Mouse (Mus musculus) kidney, embryonic 15.5 days (tissue): Measurements from ENCODE around the gene Jazf1. TPM values are rescaled to one million over a fixed set of nuclear protein-coding genes. Genes with fewer than 3 reads are reported as not detected.

ENCODE experiments used
- ATAC-seq: fragments of 200-750 bp; cut with Nextera tagmentation; replicated peaks from 2 replicates; pipeline ENCODE4 v1.8.0; 2017; ENCODE audit warnings: moderate TSS enrichment; ENCODE audit not compliant: low FRiP score
- H3K27ac ChIP-seq: fragments of 300-500 bp; sonication (generic); 2 replicates; pipeline ENCODE4 v1.5.1; 2015; ENCODE audit warnings: mild to moderate bottlenecking, inconsistent platforms
- H3K27me3 ChIP-seq: fragments of 300-500 bp; sonication (generic); 2 replicates; pipeline ENCODE4 v1.6.1; 2015; ENCODE audit warnings: inconsistent platforms
- H3K36me3 ChIP-seq: fragments of 300-500 bp; sonication (generic); 2 replicates; pipeline ENCODE4 v1.6.1; 2015; ENCODE audit warnings: inconsistent platforms
- H3K4me1 ChIP-seq: fragments of 300-500 bp; sonication (generic); 2 replicates; pipeline ENCODE4 v1.6.1; 2015; ENCODE audit warnings: inconsistent platforms
- H3K4me2 ChIP-seq: fragments of 300-500 bp; sonication (generic); 2 replicates; pipeline ENCODE4 v1.6.1; 2015; ENCODE audit warnings: moderate library complexity, mild to moderate bottlenecking, inconsistent platforms
- H3K4me3 ChIP-seq: fragments of 300-500 bp; sonication (generic); replicated peaks from 2 replicates; pipeline ENCODE4 v1.5.1; 2015; ENCODE audit warnings: mild to moderate bottlenecking, inconsistent platforms
- H3K9ac ChIP-seq: fragments of 300-500 bp; sonication (generic); 2 replicates; pipeline ENCODE4 v1.6.1; 2015; ENCODE audit warnings: mild to moderate bottlenecking, inconsistent platforms
- H3K9me3 ChIP-seq: fragments of 300-500 bp; sonication (generic); replicated peaks from 2 replicates; pipeline ENCODE4 v1.6.1; 2016; ENCODE audit warnings: inconsistent platforms
- WGBS: fragments of 180-500 bp; shearing (Covaris S2); methylation state at CpG from one replicate; pipeline ENCODE4 v1.1.7; 2015; ENCODE audit warnings: mixed read lengths; 5-methylcytosine and 5-hydroxymethylcytosine counted together
- polyA plus RNA-seq: library from polyadenylated mRNA; unstranded; fragments of >200 nt; fragmentation: Nextera tagmentation; extraction: Ambion mirVana; gene quantifications from 2 replicates; pipeline ENCODE4 v1.2.1, GENCODE M21; 2015

The Jazf1 gene
- polyA plus RNA-seq, 1 experiment from 2014 or later: 3.9 TPM

GRCm38 (mm10) chr6:52797252-52797800 is 271.1 kb downstream of the Jazf1 start:
- Histone ChIP-seq H3K4me1 (peaks cover 54% of the 10 kb centered on the region), H3K9ac (no peak overlapping the region), H3K27ac (peak overlapping the region; percentile 43), H3K4me3 (no peak overlapping the region), H3K4me2 (no peak overlapping the region), H3K27me3 (no peaks in the 10 kb centered on the region), H3K9me3 (no peaks in the 10 kb centered on the region), H3K36me3 (no peaks in the 10 kb centered on the region)
- WGBS: 34% methylated on average over 6 of the region's 6 CpGs
- no peak for ATAC-seq

GRCm38 (mm10) chr6:52796691-52797090 is 271.7 kb downstream of the Jazf1 start:
- Histone ChIP-seq H3K27ac (peak overlapping the region; percentile 75; the same call in 1 of the 2 replicates), H3K4me2 (no peak overlapping the region), H3K36me3 (no peaks in the 10 kb centered on the region), H3K4me1 (peaks cover 50% of the 10 kb centered on the region), H3K9ac (no peak overlapping the region), H3K9me3 (no peaks in the 10 kb centered on the region), H3K27me3 (no peaks in the 10 kb centered on the region), H3K4me3 (no peak overlapping the region)
- 60% methylated on average over 1 of the region's 1 CpGs for WGBS
- peak; percentile 53; the same call in 1 of the 2 replicates for ATAC-seq

GRCm38 (mm10) chr6:52796035-52796598 is 272.3 kb downstream of the Jazf1 start:
- no peak overlapping the region for H3K4me3 ChIP-seq
- no peaks in the 10 kb centered on the region for H3K27me3 ChIP-seq
- H3K4me2 ChIP-seq: no peak overlapping the region
- H3K9me3 ChIP-seq: no peaks in the 10 kb centered on the region
- 0 out of 2 replicates have a peak, but pooled peaks have one; percentile 44 for ATAC-seq
- H3K4me1 ChIP-seq: peaks cover 46% of the 10 kb centered on the region
- 42% methylated on average over 9 of the region's 9 CpGs for WGBS
- H3K9ac ChIP-seq: no peak overlapping the region
- peak overlapping the region; percentile 75 for H3K27ac ChIP-seq
- no peaks in the 10 kb centered on the region for H3K36me3 ChIP-seq

- no peak for ATAC-seq
These were observed 273.2 kb downstream of the Jazf1 start for GRCm38 (mm10) chr6:52795029-52795841.

GRCm38 (mm10) chr6:52792455-52792854 is 276.0 kb downstream of the Jazf1 start:
- WGBS: 65% methylated on average over 3 of the region's 3 CpGs
- ATAC-seq: no peak
- Histone ChIP-seq H3K4me2 (no peak overlapping the region), H3K9ac (no peak overlapping the region), H3K4me1 (peaks cover 43% of the 10 kb centered on the region), H3K27ac (no peak overlapping the region), H3K27me3 (no peaks in the 10 kb centered on the region), H3K4me3 (no peak overlapping the region), H3K9me3 (no peaks in the 10 kb centered on the region), H3K36me3 (no peaks in the 10 kb centered on the region)

More at GRCm38 (mm10) chr6:52795029-52795841, 273.2 kb downstream of the Jazf1 start:
- H3K27ac ChIP-seq: peak overlapping the region; percentile 75
- 34% methylated on average over 16 of the region's 16 CpGs for whole genome bisulfite sequencing
- no peak overlapping the region for H3K4me3 ChIP-seq
- peak overlapping the region; percentile 4 for H3K4me2 ChIP-seq
- peaks cover 46% of the 10 kb centered on the region for H3K4me1 ChIP-seq
- no peaks in the 10 kb centered on the region for H3K36me3 ChIP-seq
- no peak overlapping the region for H3K9ac ChIP-seq
- no peaks in the 10 kb centered on the region for H3K9me3 ChIP-seq
- H3K27me3 ChIP-seq: no peaks in the 10 kb centered on the region

- Histone ChIP-seq H3K9me3 (no peaks in the 10 kb centered on the region), H3K4me1 (peaks cover 26% of the 10 kb centered on the region), H3K4me3 (no peak overlapping the region), H3K36me3 (no peaks in the 10 kb centered on the region), H3K4me2 (no peak overlapping the region), H3K9ac (no peak overlapping the region), H3K27ac (no peak overlapping the region), H3K27me3 (no peaks in the 10 kb centered on the region)
- whole genome bisulfite sequencing: 87% methylated on average over 4 of the region's 4 CpGs
- no peak for ATAC-seq
These were observed 277.6 kb downstream of the Jazf1 start for GRCm38 (mm10) chr6:52790781-52791180.

GRCm38 (mm10) chr6:52790316-52790715 is 278.1 kb downstream of the Jazf1 start:
- no peak overlapping the region for H3K4me3 ChIP-seq
- no peaks in the 10 kb centered on the region for H3K9me3 ChIP-seq
- no peak for ATAC-seq
- 58% methylated on average over 10 of the region's 10 CpGs for WGBS
- H3K4me2 ChIP-seq: no peak overlapping the region
- no peaks in the 10 kb centered on the region for H3K27me3 ChIP-seq
- H3K36me3 ChIP-seq: no peaks in the 10 kb centered on the region
- no peak overlapping the region for H3K27ac ChIP-seq
- no peak overlapping the region for H3K9ac ChIP-seq
- peaks cover 21% of the 10 kb centered on the region for H3K4me1 ChIP-seq

DNA sequence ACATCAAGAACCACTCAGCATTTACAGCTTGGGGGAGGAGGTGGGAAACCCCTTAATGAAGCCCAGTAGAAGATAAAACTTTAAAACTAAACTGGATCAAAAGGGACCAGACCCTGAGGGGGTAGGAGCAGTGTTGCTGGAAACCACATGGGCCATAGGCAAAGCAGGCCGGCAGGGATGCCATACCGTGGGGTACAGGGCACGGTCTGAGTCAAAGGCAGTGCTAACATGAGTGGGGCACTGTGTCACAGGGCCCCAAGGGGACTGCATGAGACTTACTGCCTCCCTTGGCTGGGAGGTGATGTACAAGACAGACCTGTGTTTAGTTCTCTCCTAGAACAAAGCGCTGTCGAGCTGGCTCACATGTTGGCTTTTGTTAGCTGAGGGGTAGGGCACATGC is 288.9 kb downstream of the Jazf1 start:
- no peaks in the 10 kb centered on the region for H3K4me1 ChIP-seq
- H3K9me3 ChIP-seq: no peaks in the 10 kb centered on the region
- H3K4me3 ChIP-seq: no peak overlapping the region
- no peaks in the 10 kb centered on the region for H3K27me3 ChIP-seq
- H3K4me2 ChIP-seq: no peak overlapping the region
- no peak overlapping the region for H3K9ac ChIP-seq
- 74% methylated on average over 5 of the region's 5 CpGs for WGBS
- H3K27ac ChIP-seq: no peak overlapping the region
- no peaks in the 10 kb centered on the region for H3K36me3 ChIP-seq
- no peak for ATAC-seq

DNA sequence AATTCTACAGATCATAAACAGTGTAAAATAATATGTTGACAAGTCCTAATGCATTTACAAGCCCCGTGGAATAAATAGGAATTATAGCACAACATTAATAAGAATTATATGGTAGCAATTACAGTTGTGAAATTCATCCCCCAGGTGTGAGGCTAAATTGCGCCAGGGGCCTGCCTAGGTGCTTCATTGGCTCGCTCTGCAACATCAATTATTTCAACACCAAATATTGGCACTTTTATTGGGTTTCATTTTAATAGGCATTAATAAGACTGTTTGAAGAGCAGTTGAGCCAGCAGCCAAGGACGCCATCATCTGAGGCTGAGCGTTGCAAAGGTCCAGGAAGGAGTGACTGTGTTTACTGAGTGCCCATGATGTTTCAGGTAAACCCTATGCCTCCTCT is 289.9 kb downstream of the Jazf1 start:
- H3K4me3 ChIP-seq: no peak overlapping the region
- 73% methylated on average over 5 of the region's 5 CpGs for WGBS
- H3K4me2 ChIP-seq: no peak overlapping the region
- no peak overlapping the region for H3K9ac ChIP-seq
- no peaks in the 10 kb centered on the region for H3K4me1 ChIP-seq
- H3K9me3 ChIP-seq: no peaks in the 10 kb centered on the region
- no peak for ATAC-seq
- no peaks in the 10 kb centered on the region for H3K36me3 ChIP-seq
- no peak overlapping the region for H3K27ac ChIP-seq
- H3K27me3 ChIP-seq: no peaks in the 10 kb centered on the region

- Histone ChIP-seq H3K27me3 (no peaks in the 10 kb centered on the region), H3K27ac (no peak overlapping the region), H3K4me2 (no peak overlapping the region), H3K9ac (no peak overlapping the region), H3K36me3 (no peaks in the 10 kb centered on the region), H3K9me3 (no peaks in the 10 kb centered on the region), H3K4me1 (no peaks in the 10 kb centered on the region), H3K4me3 (no peak overlapping the region)
- 91% methylated on average over 8 of the region's 8 CpGs for WGBS
- ATAC-seq: no peak
These were observed 291.4 kb downstream of the Jazf1 start for GRCm38 (mm10) chr6:52777034-52777433.

DNA sequence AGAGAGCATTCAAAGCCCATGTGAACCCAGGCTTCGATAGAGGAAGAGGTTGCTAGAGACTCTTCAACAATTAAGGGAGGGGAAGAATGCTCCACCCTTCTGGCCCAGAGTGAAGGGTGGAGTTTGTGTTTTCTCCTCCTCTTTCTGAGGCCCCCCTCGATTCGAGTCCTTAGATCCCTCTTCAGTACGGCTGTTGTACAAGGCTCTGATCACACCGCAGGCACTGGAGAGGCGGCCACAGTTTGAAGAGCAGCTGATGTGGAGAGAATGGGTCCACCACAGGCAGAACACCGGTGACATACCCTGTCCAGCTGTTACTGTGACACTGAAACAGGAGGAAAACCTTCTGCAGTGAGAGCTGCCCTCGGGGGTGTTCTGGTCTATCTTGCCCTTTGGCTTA is 292.5 kb downstream of the Jazf1 start:
- H3K4me2 ChIP-seq: no peak overlapping the region
- H3K9me3 ChIP-seq: no peaks in the 10 kb centered on the region
- no peak overlapping the region for H3K27ac ChIP-seq
- no peaks in the 10 kb centered on the region for H3K27me3 ChIP-seq
- no peaks in the 10 kb centered on the region for H3K4me1 ChIP-seq
- H3K36me3 ChIP-seq: no peaks in the 10 kb centered on the region
- no peak for ATAC-seq
- H3K4me3 ChIP-seq: no peak overlapping the region
- no peak overlapping the region for H3K9ac ChIP-seq
- 84% methylated on average over 8 of the region's 8 CpGs for WGBS

GRCm38 (mm10) chr6:52775350-52775749 is 293.1 kb downstream of the Jazf1 start:
- no peak overlapping the region for H3K27ac ChIP-seq
- peaks cover 3% of the 10 kb centered on the region; the same call in 1 of the 2 replicates for H3K36me3 ChIP-seq
- 80% methylated on average over 3 of the region's 3 CpGs for WGBS

More at GRCm38 (mm10) chr6:52775350-52775749, 293.1 kb downstream of the Jazf1 start:
- Histone ChIP-seq H3K4me2 (no peak overlapping the region), H3K27me3 (no peaks in the 10 kb centered on the region), H3K9me3 (no peaks in the 10 kb centered on the region), H3K9ac (no peak overlapping the region), H3K4me1 (no peaks in the 10 kb centered on the region), H3K4me3 (no peak overlapping the region)
- ATAC-seq: no peak
